Mouse (Mus musculus): ENCODE data around the gene 4931414P19Rik.

4931414P19Rik gene

DNA sequence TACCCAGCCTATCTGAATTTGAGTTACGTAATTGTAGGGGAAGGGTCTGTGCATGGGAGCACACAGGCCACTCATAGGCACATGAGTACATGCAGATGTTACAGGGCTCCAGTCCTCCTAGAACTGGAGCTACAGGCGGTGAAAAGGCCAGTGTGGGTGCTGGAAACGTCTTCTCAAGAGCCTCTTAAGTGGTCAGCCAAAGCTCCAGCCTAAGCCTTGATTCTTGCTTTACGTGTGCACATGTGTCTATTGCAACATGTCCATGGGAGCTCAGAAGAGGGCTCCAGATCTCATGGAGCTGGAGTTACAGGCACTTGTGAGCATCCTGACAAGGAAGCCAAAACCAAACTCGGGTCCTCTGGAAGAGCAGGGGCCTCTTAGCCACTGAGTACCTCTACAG, 61.1 kb downstream of the 4931414P19Rik start:
- no peak for DNase-seq (ENCODE audit: low spot score in 2 of 2)

- DNase-seq (ENCODE audit: low spot score in 2 of 2): no peak
These were observed 65.0 kb downstream of the 4931414P19Rik start for GRCm38 (mm10) chr14:54540771-54541170.

- DNase-seq (ENCODE audit: low spot score in 2 of 2): no peak
These were observed 67.2 kb downstream of the 4931414P19Rik start for GRCm38 (mm10) chr14:54538580-54538979.

Measured in spleen, postnatal 36 days (tissue).